ENCODE assay signal across 13 mouse cellular contexts in genomic region chr9:83308771-83309170, GRCm38 (mm10).
DNase-seq lines count a peak whose midpoint lies in the region.
"Had no signal": no experiment of that assay in that cellular context is flagged by ENCODE, and none has a peak within 500 bp of the region (broad histone marks: within the 10 kb centered on the region; RNA-seq: fewer than 3 reads in every experiment).

No protein-coding gene starts in this region.

- DNase-seq in 3T3-L1 (ENCODE audit: low read depth, low spot score) (peak; percentile 13), NIH3T3 (ENCODE audit: low read depth) (peak; percentile 27)
- DNase-seq in embryo, embryonic 9.5 days (ENCODE audit: extremely low spot score) = peak; percentile 20
- peak; percentile 42 for DNase-seq in hindlimb bud, embryonic 11.5 days (ENCODE audit: extremely low spot score, low read depth, low spot score)
- no peak for DNase-seq in cerebellum, adult 11 months
- DNase-seq in thymus, postnatal 10 days (ENCODE audit: low spot score in 2 of 2) = no peak
- DNase-seq: adrenal gland, postnatal 10 days; cerebellum, adult 18-20 months; cerebellum, postnatal 14 days; gastrocnemius, postnatal 10 days; heart, adult 18-20 months; heart, postnatal 14 days; kidney, adult 18-20 months had no signal

Comparison
In these comparisons a context has a peak if more than half of its experiments do, and no peak if none do; other contexts are left out.
1. DNase-seq: peak in 3T3-L1 (single experiment), NIH3T3 (single experiment), embryo, embryonic 9.5 days (single experiment) and hindlimb bud, embryonic 11.5 days (single experiment); none in cerebellum, adult 11 months (single experiment) and thymus, postnatal 10 days (0 of 2).